Mouse (Mus musculus) urinary bladder, adult 2 months (tissue): Measurements from ENCODE around the gene Ralgps1. TPM values are rescaled to one million over a fixed set of nuclear protein-coding genes. Genes with fewer than 3 reads are reported as not detected.

Source experiments
- DNase-seq: peaks from one replicate; pipeline ENCODE4 v3.0.0; 2022; ENCODE audit warnings: low spot score
- polyA plus RNA-seq: library from polyadenylated mRNA; depleted of rRNA; stranded (reverse); fragments of >200 nt; gene quantifications from 2 replicates; pipeline ENCODE4 v1.2.3, GENCODE M21; 2012; rRNA removed

Gene Ralgps1
- polyA plus RNA-seq, result 8.2 and 8.4 TPM in 2 replicates

- peak; percentile 92 for DNase-seq
Observed at GRCm38 (mm10) chr2:33370777-33371647, at the start of gene Ralgps1. Ralgps1 (minus strand) TSS chr2:33371486.

GRCm38 (mm10) chr2:33417454-33417853, 46.2 kb upstream of the Ralgps1 start:
- no peak for DNase-seq

- no peak for DNase-seq
Observed at GRCm38 (mm10) chr2:33414019-33414418, 42.7 kb upstream of the Ralgps1 start.

- no peak for DNase-seq
Observed at GRCm38 (mm10) chr2:33412111-33412510, 40.8 kb upstream of the Ralgps1 start.

GRCm38 (mm10) chr2:33403511-33404003, 32.3 kb upstream of the Ralgps1 start:
- DNase-seq, result no peak

GRCm38 (mm10) chr2:33402638-33403037, 31.4 kb upstream of the Ralgps1 start:
- DNase-seq, result no peak

- DNase-seq, result no peak
Observed at GRCm38 (mm10) chr2:33402236-33402635, 30.9 kb upstream of the Ralgps1 start.

- DNase-seq, result no peak
Observed at GRCm38 (mm10) chr2:33401217-33401616, 29.9 kb upstream of the Ralgps1 start.

GRCm38 (mm10) chr2:33400541-33400940, 29.3 kb upstream of the Ralgps1 start:
- DNase-seq, result no peak

- DNase-seq, result no peak
Observed at GRCm38 (mm10) chr2:33399091-33399490, 27.8 kb upstream of the Ralgps1 start.

GRCm38 (mm10) chr2:33397036-33397435, 25.8 kb upstream of the Ralgps1 start:
- no peak for DNase-seq

GRCm38 (mm10) chr2:33395053-33395452, 23.8 kb upstream of the Ralgps1 start:
- no peak for DNase-seq

GRCm38 (mm10) chr2:33393951-33394635, 22.8 kb upstream of the Ralgps1 start:
- no peak for DNase-seq

- DNase-seq, result no peak
Observed at GRCm38 (mm10) chr2:33393021-33393420, 21.7 kb upstream of the Ralgps1 start.

- no peak for DNase-seq
Observed at GRCm38 (mm10) chr2:33371648-33372408, 542 bp upstream of the Ralgps1 start.

GRCm38 (mm10) chr2:33370276-33370776, 960 bp downstream of the Ralgps1 start:
- no peak for DNase-seq

GRCm38 (mm10) chr2:33369453-33369852, 1.8 kb downstream of the Ralgps1 start:
- no peak for DNase-seq

- no peak for DNase-seq
Observed at GRCm38 (mm10) chr2:33368486-33368885, 2.8 kb downstream of the Ralgps1 start.

- DNase-seq, result no peak
Observed at GRCm38 (mm10) chr2:33365703-33366471, 5.4 kb downstream of the Ralgps1 start.

- DNase-seq, result no peak
Observed at GRCm38 (mm10) chr2:33364656-33365055, 6.6 kb downstream of the Ralgps1 start.

- no peak for DNase-seq
Observed at GRCm38 (mm10) chr2:33363890-33364289, 7.4 kb downstream of the Ralgps1 start.
